Mouse (Mus musculus) left cerebral cortex, postnatal 10 days (tissue): Measurements from ENCODE around the gene Rab6b. TPM values are rescaled to one million over a fixed set of nuclear protein-coding genes. Genes with fewer than 3 reads are reported as not detected.

Experiments
- DNase-seq, 2 experiments: peaks; one replicate each; pipeline ENCODE4 v3.0.0; 2021 to 2022; ENCODE audit warnings: low spot score in 2 of 2, mixed read lengths in 1 of 2; ENCODE audit errors: extremely low spot score in 1 of 2
- intact Hi-C: fragments of 180-260 bp; cut with DNase I; formaldehyde crosslinking; loops from one replicate; pipeline ENCODE4 v1.15.1; 2025
- total RNA-seq, 2 experiments: library from RNA; stranded (reverse); gene quantifications; 2 replicates each; pipeline ENCODE4 v1.2.3; 2021

Rab6b gene
- total RNA-seq, 2 experiments from 2014 or later, result 623 to 633 TPM

DNA sequence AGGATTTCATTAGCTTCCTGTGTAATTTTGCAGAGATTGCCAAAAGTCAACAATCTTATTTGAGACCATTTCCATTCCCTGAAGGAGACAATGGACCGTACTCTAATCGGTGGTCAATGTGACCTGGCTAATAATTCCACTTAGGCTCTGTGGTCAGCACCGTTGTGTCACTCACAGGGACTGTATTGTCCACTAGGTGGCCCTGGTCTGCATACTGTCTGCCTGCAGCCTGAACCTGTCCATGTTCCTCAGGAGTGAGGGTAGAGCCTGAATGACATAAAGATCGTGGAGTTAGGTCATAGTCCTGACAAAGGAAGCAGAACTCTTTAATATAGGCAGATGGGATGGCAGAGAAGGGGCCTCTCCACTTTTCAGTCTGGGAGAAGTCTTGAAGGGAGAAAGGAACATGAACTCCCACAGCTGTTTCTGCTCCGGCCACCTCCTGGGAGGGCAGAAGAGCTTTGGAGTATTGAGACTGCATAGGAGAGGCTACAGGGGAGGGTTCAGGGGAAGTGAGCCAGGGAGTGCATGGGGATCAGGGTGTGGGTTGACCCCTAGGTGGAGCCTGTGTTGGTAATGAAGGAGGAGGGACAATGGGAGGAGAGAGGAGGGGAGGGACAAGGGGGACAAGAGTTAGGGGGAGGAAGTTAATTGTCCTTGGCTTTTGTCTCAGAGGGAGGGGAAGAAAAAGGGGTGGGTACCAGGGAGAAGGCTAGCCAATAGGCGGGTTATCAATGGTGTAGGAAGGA, 63.4 kb downstream of the Rab6b start:
- peak in 1 of 2 experiments; percentile 46 for DNase-seq
- intact Hi-C loops, result loop anchor here (5.0 kb wide), 1 partner anchor 83 kb away; no protein-coding TSS in a partner anchor

DNA sequence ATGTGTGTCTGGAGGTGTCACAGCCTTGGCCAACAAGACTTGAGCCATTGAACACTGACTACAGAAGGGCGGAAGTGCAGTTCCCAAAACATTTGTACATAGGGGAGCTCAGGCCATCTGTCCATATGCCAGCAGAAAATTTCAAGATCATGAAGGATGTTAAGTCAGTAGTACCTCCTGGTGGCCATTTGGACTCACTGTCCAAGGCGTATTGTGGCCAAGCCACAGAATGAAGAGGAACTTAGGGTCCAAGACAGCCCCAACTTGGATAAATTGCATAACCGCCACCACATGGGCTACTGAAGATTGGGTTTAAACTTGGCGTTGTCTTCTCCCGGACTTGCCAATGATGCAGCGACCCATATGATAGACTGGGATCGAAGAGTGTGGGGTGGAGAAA, 64.1 kb downstream of the Rab6b start:
- DNase-seq, result no peak
- intact Hi-C loops, result loop anchor here (5.0 kb wide), 1 partner anchor 83 kb away; no protein-coding TSS in a partner anchor

DNA sequence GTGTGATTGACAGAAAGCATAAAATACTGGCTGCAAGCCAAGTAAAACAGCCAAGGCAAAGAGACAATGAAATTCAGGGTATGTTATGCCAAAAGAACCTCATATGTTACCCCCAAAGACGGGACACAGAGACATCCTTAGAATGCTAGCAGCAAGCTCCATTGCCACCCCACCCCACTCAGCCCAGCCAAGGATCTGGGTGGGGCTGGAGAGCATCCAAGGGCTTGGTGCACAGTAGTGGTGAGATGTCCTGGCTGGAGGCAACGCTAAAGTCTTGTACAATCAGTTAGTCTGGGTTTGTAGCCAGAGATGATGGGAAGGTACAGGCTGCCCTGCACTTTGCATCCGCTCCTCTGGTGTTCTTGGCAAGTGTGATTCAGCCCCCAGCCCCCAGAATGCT, 68.7 kb downstream of the Rab6b start:
- intact Hi-C loops, result no loop called here
- peak in 1 of 2 experiments; percentile 66 for DNase-seq

DNA sequence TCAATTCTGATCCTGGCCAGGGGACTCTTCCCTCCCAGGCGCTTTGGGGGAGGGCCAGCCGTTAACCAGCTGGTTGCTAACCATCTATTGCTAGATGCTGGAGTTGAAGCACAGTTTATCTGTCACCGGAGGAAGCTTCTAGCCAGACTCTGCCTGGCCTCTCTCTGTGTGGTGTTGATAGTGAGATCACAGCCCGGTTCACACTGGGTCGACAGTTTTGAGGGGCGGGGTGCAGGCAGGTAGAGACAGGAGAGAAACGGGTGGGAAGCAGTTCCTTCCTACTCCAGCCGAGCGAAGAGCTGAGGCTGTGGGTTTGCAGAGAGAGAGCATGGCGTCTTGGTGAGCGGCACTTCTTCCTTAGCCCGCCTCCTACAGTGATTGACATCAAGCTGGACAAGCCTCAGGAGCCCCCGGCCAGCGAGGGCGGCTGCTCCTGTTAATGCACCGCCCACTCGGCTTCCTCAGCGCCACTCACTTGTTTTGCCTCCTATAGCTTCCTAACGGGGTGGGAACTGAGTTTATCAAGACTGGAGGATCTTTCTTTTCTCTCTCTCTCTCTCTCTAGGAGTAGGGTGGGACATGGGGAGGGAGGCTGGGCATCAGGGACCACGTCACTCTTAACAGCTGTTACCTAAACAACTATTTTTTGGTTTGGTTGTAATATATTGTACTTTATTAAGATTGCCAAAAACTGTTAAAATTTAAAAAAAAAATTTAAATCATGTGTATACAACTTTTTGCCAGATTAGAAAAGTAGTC, 69.4 kb downstream of the Rab6b start:
- DNase-seq, result peak; percentile 39 to 88
- intact Hi-C loops, result no loop called here

DNA sequence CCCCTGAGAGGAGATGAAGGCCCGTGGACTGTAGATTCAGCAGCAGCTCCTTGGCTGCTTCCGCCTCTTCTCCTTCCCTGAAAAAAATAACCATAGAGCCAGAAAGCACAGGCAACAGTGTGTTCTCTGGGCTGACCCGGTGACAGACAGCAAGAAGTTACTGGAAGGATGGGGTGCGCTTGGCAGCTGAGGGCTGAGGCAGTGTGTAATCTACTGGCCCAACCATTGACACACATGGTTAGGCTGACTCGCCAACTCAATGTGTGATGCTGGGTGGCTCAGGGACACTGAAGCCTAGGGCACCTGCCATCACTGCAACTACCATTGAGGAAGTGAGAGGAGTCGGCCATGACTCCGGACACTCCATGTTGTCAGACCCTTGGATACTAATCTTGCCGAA, 70.3 kb downstream of the Rab6b start:
- intact Hi-C loops, result no loop called here
- DNase-seq, result no peak

DNA sequence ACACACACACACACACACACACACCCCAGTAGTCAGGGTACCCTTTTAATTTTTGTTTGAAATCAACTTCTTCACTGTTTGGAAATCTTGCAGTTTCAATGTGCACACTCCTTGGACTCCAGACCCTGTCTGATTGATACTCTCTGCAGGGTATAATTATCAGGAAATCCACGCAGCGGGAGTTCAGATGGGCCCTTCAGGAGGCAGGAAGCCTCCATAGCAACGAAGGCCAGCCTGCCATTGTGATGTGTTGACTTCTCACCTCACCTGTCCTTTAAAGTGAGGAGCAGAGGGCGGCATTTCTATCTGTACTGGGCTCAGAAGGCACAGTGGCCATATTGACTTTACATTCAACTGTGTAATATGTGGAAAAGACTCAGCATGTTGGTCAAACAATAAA, 73.3 kb downstream of the Rab6b start:
- intact Hi-C loops, result no loop called here
- DNase-seq, result no peak

DNA sequence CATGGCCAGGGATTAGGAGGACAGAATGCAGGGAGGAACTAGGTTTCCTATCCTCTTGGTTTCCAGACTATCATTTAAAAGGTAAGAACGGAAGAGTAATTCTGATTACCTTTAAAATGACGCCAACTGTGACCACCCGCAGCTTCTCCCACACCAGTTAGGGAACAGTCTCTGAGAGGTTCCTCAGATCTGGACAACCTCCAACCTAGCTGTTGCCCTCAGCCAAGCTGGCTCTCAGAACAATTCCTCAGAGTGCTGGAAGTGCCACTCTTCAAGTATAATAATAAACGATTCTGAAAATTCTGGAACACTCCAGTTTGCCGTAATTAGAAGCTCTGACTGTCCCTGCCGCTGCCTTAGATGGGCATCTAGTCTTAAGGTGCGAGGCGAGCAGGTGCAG, 74.4 kb downstream of the Rab6b start:
- no peak for DNase-seq
- intact Hi-C loops, result no loop called here

DNA sequence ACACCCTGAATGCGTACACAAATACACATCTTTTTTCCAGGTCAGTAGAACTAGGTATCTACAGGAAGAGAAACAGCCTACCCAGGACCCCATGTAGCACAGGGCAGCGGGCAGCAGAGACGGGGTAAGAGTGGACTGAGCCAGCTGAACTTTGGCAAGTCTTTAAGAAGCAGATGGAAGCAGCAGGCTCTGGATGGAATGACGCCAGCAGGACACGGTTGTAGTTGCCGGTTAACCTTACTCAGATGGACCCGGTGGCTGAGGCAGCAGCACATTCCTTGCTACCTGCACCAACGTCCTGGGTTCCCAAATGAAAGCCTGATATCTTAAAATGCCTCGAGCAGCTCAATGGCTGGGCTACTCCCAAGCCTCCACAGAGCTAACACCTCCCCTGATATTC, 75.2 kb downstream of the Rab6b start:
- intact Hi-C loops, result no loop called here
- peak in 1 of 2 experiments; percentile 60 for DNase-seq

DNA sequence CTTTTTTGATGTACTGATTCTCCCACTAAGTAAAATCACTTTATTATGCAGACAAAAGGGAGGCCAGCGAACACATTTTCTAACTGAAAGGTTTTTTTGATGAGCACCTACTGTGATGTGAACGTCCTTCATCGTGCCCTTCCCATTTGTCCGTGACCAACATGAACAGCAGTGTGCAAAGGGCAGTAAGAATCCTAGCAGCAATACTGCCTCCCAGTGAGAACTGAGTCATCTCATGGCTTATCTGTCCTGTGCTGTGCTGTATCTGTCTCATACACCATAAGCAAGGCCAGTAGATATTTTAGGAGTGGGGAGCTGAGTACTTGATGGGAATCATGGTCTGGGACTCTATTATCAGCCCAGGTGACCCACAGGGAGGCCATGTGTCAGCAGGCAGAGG, 76.8 kb downstream of the Rab6b start:
- no peak for DNase-seq
- intact Hi-C loops, result no loop called here

DNA sequence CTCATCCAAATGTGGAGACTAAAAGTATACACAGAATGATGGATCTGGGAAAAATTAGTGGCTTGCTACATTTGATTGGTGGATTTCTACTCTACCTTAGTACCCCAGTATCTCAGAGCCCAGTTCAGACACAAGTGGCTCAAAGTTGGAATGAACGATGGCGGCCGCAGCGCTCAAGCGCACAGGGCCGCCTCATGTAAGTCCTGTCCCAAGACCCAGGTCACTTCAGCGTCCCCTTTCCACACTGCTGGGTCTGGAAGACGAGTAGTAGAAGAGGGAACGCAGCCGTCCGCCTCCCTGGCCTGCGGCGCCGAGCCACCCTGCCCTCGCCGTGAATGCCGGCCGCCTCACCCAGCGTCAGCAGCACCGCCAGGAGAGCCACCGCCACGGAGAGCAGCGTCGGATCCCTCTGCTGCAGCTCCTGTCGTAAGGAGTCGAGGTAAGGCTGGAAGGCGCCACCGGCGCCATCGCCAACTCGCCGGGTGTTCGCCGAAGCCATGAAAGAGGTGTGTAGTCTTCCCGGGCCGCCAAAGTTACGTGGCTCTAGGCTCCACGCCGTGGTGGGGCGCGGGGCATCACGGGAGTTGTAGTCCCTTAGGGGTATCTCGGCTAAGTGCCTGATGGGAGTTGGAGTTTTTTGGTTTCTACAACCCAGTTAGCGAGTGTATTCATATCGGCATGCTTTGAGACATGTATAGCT, 90.1 kb downstream of the Rab6b start, which contains the start of gene Srprb:
Srprb (minus strand) TSS at position 577 of the 700 bp plus-strand sequence.
- intact Hi-C loops, result no loop called here
- peak; percentile 95 for DNase-seq

DNA sequence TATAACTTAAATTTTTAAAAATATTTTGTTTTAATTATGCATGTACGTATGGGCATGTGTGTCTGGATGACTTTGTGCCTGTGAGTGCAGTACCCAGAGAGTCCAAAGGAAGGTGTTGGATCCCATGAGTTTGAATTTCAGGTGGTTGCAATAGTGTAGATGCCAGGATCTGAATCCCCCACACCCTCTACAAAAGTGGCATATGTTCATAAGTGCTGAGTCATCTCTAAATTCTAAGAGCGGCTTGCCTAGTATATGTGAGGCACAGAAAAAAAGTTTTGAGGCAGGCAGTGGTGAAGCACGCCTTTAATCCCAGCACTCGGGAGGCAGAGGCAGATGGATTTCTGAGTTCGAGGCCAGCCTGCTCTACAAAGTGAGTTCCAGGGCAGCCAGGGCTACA, 94.2 kb downstream of the Rab6b start:
- no peak for DNase-seq
- intact Hi-C loops, result loop anchor here (5.0 kb wide), 1 partner anchor 97 kb away; no protein-coding TSS in a partner anchor

DNA sequence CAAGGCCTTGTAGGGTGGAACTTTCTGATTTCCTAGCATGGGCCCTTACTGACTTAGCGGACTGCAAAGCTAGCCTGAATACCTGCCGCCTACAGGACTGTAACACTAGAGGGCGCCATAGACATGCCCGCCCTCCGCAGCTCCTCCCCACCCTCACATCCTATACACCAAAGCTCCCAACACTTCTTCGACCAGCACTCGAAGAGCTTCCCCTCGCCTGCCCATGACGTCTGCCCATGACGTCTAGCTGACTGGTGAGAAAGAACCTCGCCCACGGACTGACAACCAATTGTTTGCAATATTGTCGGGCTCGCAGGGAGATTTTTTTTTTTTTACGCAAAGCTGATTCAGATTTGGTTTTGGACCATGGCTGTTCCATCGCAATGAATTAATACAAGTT, 96.3 kb downstream of the Rab6b start:
- peak; percentile 51 to 77 for DNase-seq
- intact Hi-C loops, result loop anchor here (5.0 kb wide), 1 partner anchor 94 kb away; no protein-coding TSS in a partner anchor

DNA sequence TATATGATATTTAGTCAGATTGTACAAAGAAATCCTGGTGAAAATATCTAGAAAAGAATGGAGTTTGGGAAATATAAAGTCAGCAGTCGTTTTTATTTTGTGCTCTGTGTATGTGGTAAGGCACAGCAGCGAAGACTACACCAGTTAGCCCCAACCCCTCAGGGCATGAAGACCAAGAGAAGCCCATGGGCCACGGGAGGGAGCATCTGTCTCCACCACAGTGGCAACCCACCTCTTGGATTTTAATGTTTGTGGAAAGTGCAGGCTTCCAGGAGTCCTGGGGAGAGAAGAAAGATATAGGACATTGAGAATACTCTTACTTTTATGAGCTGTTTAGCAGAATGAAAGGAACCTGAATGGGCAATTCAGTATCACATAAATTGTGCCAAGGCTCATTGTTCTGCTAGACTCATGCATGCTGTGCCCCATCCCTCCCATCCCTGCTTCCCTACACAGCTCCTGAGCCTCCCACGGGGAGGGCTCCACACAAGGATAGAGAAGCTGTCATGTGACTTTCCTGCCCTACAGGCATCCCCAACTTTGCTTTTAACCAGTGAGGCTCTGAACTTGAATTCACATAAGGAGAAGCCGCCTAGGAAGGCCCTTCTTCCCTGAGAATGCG, 97.3 kb downstream of the Rab6b start:
- no peak for DNase-seq
- intact Hi-C loops, result loop anchor here (5.0 kb wide), 1 partner anchor 93 kb away; no protein-coding TSS in a partner anchor

DNA sequence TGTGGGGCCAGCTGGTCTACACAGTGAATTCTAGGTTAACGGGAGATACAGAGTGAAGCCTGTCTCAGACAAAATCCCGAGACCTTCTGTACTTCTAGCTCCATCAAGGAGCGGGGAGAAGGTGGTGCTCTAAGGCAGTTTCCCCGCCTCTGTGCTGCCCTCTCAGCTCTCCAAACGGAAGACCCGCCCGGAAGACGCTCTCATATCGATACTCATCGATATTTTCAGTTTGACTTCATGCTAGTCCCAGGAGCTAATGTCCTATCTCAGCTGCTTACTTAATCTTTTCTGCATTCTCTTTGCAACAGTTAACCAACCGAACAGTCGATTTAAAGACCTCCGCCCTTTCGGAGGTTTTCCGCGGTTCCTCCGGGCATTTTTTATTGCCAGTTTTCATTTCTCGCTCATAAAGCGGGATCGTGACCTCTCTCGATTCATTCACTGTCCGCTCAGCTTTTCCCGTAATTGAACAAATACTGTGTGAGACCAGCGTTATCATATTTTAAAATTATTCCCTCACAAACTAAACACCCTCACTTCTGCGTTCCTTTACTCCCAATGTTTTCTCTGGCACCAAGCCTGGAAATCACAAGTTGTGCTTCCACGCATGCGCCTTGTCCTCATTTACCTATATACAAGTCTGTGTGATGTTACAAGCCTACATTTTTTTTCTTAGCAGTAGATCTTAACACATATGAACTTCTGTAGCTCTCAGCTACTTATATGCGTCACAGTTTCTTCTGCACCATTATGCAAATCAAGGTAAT, 101.2 kb downstream of the Rab6b start:
- intact Hi-C loops, result no loop called here
- DNase-seq, result no peak

DNA sequence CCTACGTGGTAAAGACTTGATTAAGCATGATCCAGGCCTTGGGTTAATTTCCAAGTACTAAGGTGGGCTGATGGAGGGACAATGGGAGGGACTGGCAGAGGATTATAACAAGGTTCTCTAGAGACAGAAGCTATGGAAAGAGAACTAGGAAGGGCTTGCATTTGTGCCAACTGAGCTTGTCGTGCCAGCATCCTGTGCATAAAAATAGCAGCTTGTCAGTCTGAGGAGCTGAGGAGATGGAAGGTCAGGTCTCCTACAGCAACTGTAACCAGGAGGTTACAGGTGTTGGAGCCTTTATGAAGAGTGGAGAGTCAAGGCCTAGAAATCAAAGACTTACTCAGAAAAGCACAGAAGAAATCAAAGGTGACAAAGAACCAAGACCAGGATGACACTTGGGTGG, 102.0 kb downstream of the Rab6b start:
- intact Hi-C loops, result no loop called here

DNA sequence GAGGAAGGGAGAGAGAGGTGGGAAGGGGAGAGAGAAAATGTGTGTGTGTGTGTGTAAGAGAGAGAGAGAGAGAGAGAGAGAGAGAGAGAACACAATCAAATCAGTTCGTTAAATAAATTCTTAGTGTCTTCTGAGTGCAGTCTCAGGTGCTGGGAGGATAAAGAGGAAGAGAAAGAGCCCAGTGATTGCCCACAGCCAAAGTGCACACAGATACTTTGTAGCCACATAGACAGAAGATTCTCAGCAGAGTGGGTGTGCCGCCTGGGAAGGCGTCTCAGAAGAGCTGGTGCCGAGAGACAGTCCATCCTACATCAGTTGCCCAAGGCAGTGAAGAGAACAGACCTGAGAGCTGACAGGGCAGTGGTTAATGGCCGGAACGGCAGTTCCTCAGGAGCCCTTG, 102.7 kb downstream of the Rab6b start:
- no peak for DNase-seq
- intact Hi-C loops, result no loop called here

More for the DNA sequence above, 102.0 kb downstream of the Rab6b start:
- DNase-seq, result no peak

DNA sequence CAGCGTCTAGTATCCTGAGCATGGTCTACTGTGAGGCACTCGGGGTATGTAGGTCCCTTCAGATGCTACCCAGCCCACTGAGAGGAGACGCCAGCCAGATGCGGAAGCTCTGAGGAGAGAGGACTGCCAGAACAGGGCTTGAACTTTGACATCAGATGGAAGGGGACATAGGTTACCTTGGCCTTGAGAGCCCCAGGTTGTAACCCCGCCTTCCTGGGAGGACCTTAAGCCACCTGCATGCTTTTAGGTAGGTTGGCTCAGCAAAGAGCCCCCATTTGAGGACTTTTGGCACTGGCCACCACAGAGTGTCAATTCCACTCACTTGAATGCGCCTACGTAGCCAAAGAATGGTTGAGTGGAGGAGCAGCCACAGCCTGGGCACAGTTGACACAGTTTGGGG, 113.1 kb downstream of the Rab6b start:
- DNase-seq, result no peak
- intact Hi-C loops, result loop anchor here (5.0 kb wide), 1 partner anchor 78 kb away; no protein-coding TSS in a partner anchor

DNA sequence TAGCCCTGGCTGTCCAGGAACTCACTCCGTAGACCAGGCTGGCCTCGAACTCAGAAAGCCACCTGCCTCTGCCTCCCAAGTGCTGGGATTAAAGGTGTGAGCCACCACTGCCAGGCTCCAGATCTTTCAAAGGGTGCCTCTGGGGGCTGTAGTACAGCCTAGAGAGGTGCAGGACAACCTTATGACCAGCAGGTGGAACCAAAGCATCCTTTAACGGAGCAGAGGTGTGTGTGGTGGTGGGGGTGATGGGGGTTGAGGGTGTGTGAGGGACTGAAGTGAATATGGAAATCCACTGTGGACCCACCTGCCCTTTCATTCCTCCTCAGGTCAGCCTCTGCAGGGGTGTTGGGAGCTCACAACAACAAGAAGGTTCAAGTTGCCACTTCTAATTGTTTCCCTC, 113.9 kb downstream of the Rab6b start:
- no peak for DNase-seq
- intact Hi-C loops, result loop anchor here (5.0 kb wide), 1 partner anchor 77 kb away; no protein-coding TSS in a partner anchor
